Mouse (Mus musculus) midbrain, embryonic 13.5 days (tissue): Measurements from ENCODE around the gene Hmx3. TPM values are rescaled to one million over a fixed set of nuclear protein-coding genes. Genes with fewer than 3 reads are reported as not detected.
A peak's percentile ranks its signal among the peaks of the same experiment; 100 is the strongest.

Source experiments
- ATAC-seq: fragments of 200-750 bp; cut with Nextera tagmentation; 2 replicates; pipeline ENCODE4 v1.8.0; 2017; ENCODE audit warnings: mild to moderate bottlenecking, moderate TSS enrichment, moderate library complexity
- H3K27ac ChIP-seq: fragments of 300-500 bp; sonication (generic); 2 replicates; pipeline ENCODE4 v1.5.1; 2015; ENCODE audit warnings: inconsistent platforms, mild to moderate bottlenecking, moderate library complexity
- H3K27me3 ChIP-seq: fragments of 300-500 bp; sonication (generic); 2 replicates; pipeline ENCODE4 v1.6.1; 2015; ENCODE audit warnings: mild to moderate bottlenecking, inconsistent platforms
- H3K36me3 ChIP-seq: fragments of 300-500 bp; sonication (generic); 2 replicates; pipeline ENCODE4 v1.6.1; 2015; ENCODE audit warnings: mild to moderate bottlenecking, inconsistent platforms
- H3K4me1 ChIP-seq: fragments of 300-500 bp; sonication (generic); replicated peaks from 2 replicates; pipeline ENCODE4 v1.6.1; 2015; ENCODE audit warnings: inconsistent platforms
- H3K4me2 ChIP-seq: fragments of 300-500 bp; sonication (generic); replicated peaks from 2 replicates; pipeline ENCODE4 v1.6.1; 2015; ENCODE audit warnings: moderate library complexity, mild to moderate bottlenecking, inconsistent platforms
- H3K4me3 ChIP-seq: fragments of 300-500 bp; sonication (generic); replicated peaks from 2 replicates; pipeline ENCODE4 v1.5.1; 2015; ENCODE audit warnings: mild to moderate bottlenecking, inconsistent platforms
- H3K9ac ChIP-seq: fragments of 300-500 bp; sonication (generic); replicated peaks from 2 replicates; pipeline ENCODE4 v1.6.1; 2015; ENCODE audit warnings: mild to moderate bottlenecking, inconsistent platforms
- H3K9me3 ChIP-seq: fragments of 300-500 bp; sonication (generic); 2 replicates; pipeline ENCODE4 v1.6.1; 2016; ENCODE audit warnings: mild to moderate bottlenecking, inconsistent platforms
- WGBS: fragments of 180-500 bp; shearing (Covaris S2); methylation state at CpG from one replicate; pipeline ENCODE4 v1.1.7; 2015; 5-methylcytosine and 5-hydroxymethylcytosine counted together
- polyA plus RNA-seq: library from polyadenylated mRNA; unstranded; fragments of >200 nt; fragmentation: Nextera tagmentation; extraction: Ambion mirVana; gene quantifications from 2 replicates; pipeline ENCODE4 v1.2.1, GENCODE M21; 2015

Hmx3 gene
- polyA plus RNA-seq, 1 experiment from 2014 or later, result 0.50 TPM

DNA sequence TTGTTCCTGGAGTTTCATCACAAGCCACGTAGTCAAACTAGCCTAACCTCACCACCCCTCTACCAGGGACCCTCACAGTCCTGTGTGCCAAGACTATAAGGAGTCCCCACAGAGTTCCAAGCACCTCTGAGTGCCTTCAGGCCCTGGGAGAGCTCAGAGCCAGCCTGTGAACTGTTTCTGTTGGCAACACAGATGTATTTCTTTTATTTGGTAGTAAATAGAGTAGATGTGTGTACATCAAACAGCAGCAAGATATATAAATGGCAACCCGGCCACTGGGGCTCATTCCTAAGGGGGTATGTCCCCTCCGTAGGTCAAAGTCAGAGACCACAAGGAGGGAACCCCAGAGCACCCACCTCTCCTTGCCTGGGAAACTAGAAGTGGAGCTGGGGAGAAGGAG, 5.8 kb downstream of the Hmx3 start, which contains the start of gene Hmx2:
Gene Hmx2 (plus strand): TSS at position 301 of the 400 bp plus-strand sequence.
- Histone ChIP-seq H3K4me2 (no peak within 1 kb of the TSS), H3K9ac (no peak within 1 kb of the TSS), H3K9me3 (no peaks in the 10 kb centered on the region), H3K4me1 (peaks cover 12% of the 10 kb centered on the region), H3K36me3 (no peaks in the 10 kb centered on the region), H3K27me3 (peaks cover 99% of the 10 kb centered on the region), H3K4me3 (no peak within 1 kb of the TSS), H3K27ac (no peak within 1 kb of the TSS)
- no peak for ATAC-seq
- 2% methylated on average over 3 of the region's 3 CpGs for WGBS

DNA sequence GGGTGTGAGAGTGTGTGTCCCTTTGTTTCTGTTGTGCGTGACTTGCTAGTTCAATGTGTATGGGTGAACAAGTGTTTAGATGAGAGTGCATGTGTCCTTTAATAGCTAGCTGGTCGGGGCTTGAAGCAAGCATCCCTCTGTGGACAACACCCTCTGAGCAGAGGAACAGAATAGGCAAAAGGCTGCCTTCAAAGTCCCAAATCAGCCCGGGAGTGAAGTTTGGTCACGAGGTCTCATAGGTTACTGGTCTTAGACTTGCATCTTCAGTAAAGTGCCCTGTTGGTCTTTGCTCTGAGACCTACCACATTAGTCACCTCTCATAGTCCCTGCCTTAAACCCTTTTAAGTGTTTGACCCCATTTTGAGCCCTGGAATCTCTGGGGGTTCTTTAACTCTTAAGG, 8.8 kb downstream of the Hmx3 start:
- H3K4me2 ChIP-seq, result no peak overlapping the region
- H3K36me3 ChIP-seq, result no peaks in the 10 kb centered on the region
- WGBS, result 1% methylated on average over 4 of the region's 4 CpGs
- ATAC-seq, result no peak
- no peak overlapping the region for H3K4me3 ChIP-seq
- H3K4me1 ChIP-seq, result peaks cover 23% of the 10 kb centered on the region
- no peaks in the 10 kb centered on the region for H3K9me3 ChIP-seq
- H3K27ac ChIP-seq, result no peak overlapping the region
- H3K9ac ChIP-seq, result no peak overlapping the region
- H3K27me3 ChIP-seq, result peaks cover 99% of the 10 kb centered on the region

- Histone ChIP-seq H3K4me2 (no peak overlapping the region), H3K27ac (no peak overlapping the region), H3K4me1 (peaks cover 28% of the 10 kb centered on the region), H3K9me3 (no peaks in the 10 kb centered on the region), H3K36me3 (no peaks in the 10 kb centered on the region), H3K9ac (no peak overlapping the region), H3K4me3 (no peak overlapping the region), H3K27me3 (peaks cover 99% of the 10 kb centered on the region)
- 1% methylated on average over 42 of the region's 42 CpGs for WGBS
- no peak for ATAC-seq
Measured at GRCm38 (mm10) chr7:131551931-131552741, 9.5 kb downstream of the Hmx3 start.

DNA sequence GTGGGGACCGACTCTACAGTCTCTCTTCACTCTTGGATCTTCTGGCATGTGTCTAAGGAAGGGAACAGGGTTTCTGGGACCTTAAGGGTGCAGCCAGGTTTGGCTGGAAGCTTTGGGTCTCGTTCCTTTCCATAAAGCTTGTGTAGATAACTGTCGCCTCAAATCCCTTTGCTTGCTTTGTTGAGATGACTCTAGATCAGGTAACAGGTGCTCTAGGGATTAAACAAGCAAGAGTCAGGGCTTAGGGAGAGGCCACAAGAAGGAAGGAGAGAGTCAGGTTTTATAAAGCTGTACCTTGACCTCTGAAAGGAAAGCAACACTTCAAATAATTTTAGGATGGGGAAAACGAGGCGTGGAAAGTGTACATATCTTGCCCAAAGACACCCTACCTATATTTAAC, 10.1 kb downstream of the Hmx3 start:
- Histone ChIP-seq H3K4me2 (no peak overlapping the region), H3K27ac (no peak overlapping the region), H3K27me3 (peaks cover 99% of the 10 kb centered on the region), H3K9ac (no peak overlapping the region), H3K4me1 (peaks cover 28% of the 10 kb centered on the region), H3K9me3 (no peaks in the 10 kb centered on the region), H3K36me3 (no peaks in the 10 kb centered on the region), H3K4me3 (no peak overlapping the region)
- ATAC-seq, result no peak
- WGBS, result under 1% methylated on average over 5 of the region's 5 CpGs

DNA sequence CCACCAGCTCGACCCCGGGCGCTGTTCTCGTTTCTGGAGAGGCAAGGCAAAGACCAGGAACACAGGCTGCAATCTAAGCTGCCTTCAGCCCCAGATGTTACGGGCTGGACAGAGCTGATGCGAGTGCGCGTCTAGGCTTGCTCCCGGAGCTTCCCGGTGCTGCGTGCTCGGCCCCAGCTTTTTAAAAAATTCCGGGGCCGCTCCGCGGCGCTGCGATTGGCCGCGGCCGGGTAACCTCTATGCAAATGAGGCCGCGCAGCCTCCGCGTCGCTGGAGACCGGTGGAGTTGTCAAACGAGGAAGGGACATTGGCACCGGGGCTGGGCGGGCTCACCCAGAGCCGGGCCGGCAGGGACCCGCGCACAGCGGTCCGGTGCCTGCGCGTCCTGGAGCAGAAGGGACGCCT, 11.1 kb downstream of the Hmx3 start:
- under 1% methylated on average over 39 of the region's 39 CpGs for WGBS
- ATAC-seq, result 0 out of 2 replicates have a peak, but pooled peaks have one; percentile 40

GRCm38 (mm10) chr7:131554341-131555180, 11.9 kb downstream of the Hmx3 start:
- Histone ChIP-seq H3K27me3 (peaks cover 99% of the 10 kb centered on the region), H3K9me3 (no peaks in the 10 kb centered on the region), H3K4me1 (peaks cover 28% of the 10 kb centered on the region), H3K4me2 (peak overlapping the region; percentile 52), H3K4me3 (peak overlapping the region; percentile 33), H3K27ac (no peak overlapping the region), H3K36me3 (no peaks in the 10 kb centered on the region), H3K9ac (peak overlapping the region; percentile 16; the same call in 1 of the 2 replicates)
- ATAC-seq, result peak; percentile 32; the same call in 1 of the 2 replicates
- WGBS, result under 1% methylated on average over 44 of the region's 45 CpGs

More for the DNA sequence above, 11.1 kb downstream of the Hmx3 start:
- Histone ChIP-seq H3K9ac (no peak overlapping the region), H3K27ac (no peak overlapping the region), H3K4me3 (peak overlapping the region; percentile 33), H3K4me2 (peak overlapping the region; percentile 52), H3K27me3 (peaks cover 99% of the 10 kb centered on the region), H3K4me1 (peaks cover 28% of the 10 kb centered on the region), H3K9me3 (no peaks in the 10 kb centered on the region), H3K36me3 (no peaks in the 10 kb centered on the region)

DNA sequence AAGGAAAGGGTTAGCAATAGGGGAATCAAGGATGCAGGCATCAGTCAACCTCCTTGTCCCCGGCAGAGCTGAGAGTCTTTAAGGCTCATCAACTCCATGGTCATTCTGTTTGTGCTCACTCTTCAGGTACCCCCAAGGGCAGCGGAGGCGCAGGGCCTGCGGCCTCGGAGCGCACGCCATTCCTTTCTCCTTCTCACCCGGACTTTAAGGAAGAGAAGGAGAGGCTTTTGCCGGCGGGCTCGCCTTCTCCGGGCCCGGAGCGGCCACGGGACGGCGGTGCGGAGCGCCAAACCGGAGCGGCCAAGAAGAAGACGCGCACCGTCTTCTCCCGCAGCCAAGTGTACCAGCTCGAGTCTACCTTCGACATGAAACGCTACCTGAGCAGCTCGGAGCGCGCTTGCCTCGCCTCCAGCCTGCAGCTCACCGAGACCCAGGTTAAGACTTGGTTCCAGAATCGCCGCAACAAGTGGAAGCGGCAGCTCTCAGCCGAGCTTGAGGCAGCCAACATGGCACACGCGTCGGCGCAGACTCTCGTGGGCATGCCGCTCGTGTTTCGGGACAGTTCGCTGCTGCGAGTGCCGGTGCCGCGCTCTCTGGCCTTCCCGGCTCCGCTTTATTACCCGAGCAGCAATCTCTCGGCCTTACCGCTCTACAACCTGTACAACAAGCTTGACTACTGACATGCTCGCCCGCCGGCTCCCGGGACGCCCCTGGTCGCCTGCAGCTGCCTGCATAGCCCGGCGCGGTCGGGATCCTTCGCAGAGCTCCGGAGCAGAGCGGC, 12.8 kb downstream of the Hmx3 start:
- Histone ChIP-seq H3K9me3 (no peaks in the 10 kb centered on the region), H3K27me3 (peaks cover 90% of the 10 kb centered on the region), H3K27ac (no peak overlapping the region), H3K9ac (no peak overlapping the region), H3K4me1 (peaks cover 28% of the 10 kb centered on the region), H3K4me2 (peak overlapping the region; percentile 22), H3K4me3 (peak overlapping the region; percentile 23), H3K36me3 (no peaks in the 10 kb centered on the region)
- under 1% methylated on average over 68 of the region's 68 CpGs for WGBS
- no peak for ATAC-seq

DNA sequence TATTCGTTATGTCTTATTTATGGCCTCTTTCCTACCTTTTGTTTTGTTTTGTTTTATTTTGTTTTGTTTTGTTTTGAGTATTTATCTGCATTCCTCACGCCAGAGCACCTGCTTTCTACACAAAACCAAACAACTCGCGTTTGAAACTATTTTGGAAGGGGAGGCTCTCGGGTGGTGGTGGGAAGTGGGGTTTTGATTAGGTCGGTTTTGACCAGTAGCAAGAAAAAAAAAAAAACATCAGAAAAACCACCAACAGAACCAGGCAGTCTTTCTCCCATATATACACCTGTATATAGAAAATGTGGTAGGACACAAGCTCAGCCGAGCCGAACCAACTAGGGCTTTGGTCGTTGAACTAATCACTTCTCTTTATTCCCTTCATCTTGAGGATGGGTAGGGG, 13.4 kb downstream of the Hmx3 start:
- ATAC-seq, result no peak
- 2% methylated on average over 9 of the region's 9 CpGs for WGBS
- H3K27ac ChIP-seq, result no peak overlapping the region
- H3K4me3 ChIP-seq, result 0 out of 2 replicates have a peak overlapping the region, but pooled peaks have one; percentile 23
- H3K27me3 ChIP-seq, result peaks cover 84% of the 10 kb centered on the region
- H3K9ac ChIP-seq, result no peak overlapping the region
- H3K4me1 ChIP-seq, result peaks cover 32% of the 10 kb centered on the region
- no peaks in the 10 kb centered on the region for H3K36me3 ChIP-seq
- H3K4me2 ChIP-seq, result no peak overlapping the region
- H3K9me3 ChIP-seq, result no peaks in the 10 kb centered on the region

DNA sequence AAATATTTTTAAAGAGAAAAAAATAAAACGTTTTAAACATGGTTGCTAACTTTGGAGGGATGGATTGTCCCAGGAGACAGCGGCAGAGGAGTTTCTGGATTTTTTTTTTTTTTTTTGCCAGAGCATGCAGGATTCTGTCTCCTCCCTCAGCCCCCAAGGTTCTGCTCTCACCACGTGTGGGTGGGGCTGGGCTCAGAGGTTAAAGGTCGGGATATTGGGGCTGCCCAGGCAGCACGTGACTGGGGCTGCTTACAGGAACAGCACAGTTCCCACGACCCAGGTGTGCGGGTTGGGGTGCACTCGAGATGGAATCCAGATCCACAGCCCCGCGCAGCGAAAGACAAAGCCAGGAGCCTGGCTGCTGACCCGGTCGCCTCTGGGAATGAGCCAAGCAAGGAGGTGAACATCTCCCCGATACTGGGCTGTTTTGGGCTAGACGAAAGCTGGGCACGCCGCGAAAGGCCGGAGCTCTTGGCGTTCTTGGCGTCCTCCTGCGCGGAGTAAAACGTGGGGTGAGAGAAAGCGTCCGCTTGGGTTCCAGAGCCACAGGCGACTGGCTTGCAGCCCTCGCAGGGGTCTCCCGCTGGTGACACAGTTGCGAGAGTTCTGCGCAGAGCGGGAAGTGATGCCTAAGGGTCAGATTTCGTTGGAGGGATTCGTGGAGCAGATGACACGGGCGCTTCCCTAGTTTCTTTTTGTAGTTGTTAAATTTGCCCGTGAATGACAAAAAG, 14.0 kb downstream of the Hmx3 start:
- no peak overlapping the region; the same call in 1 of the 2 replicates for H3K4me3 ChIP-seq
- no peak overlapping the region for H3K27ac ChIP-seq
- no peak overlapping the region for H3K4me2 ChIP-seq
- no peak for ATAC-seq
- H3K9me3 ChIP-seq, result no peaks in the 10 kb centered on the region
- H3K36me3 ChIP-seq, result no peaks in the 10 kb centered on the region
- peaks cover 78% of the 10 kb centered on the region for H3K27me3 ChIP-seq
- H3K9ac ChIP-seq, result no peak overlapping the region
- under 1% methylated on average over 37 of the region's 37 CpGs for WGBS
- H3K4me1 ChIP-seq, result peaks cover 37% of the 10 kb centered on the region

GRCm38 (mm10) chr7:131557751-131558150, 15.1 kb downstream of the Hmx3 start:
- Histone ChIP-seq H3K9ac (no peak overlapping the region), H3K4me3 (no peak overlapping the region), H3K4me2 (no peak overlapping the region), H3K36me3 (peaks cover 10% of the 10 kb centered on the region), H3K27me3 (peaks cover 68% of the 10 kb centered on the region), H3K4me1 (peaks cover 47% of the 10 kb centered on the region), H3K27ac (no peak overlapping the region), H3K9me3 (no peaks in the 10 kb centered on the region)
- 37% methylated on average over 2 of the region's 2 CpGs for WGBS
- no peak for ATAC-seq
